Mouse (Mus musculus) kidney, adult 2 months (tissue): ENCODE measurements around the gene Gm28044.

ENCODE experiments used
- CTCF ChIP-seq: fragments of 200-500 bp; conservative IDR thresholded peaks from 2 replicates; pipeline ENCODE4 v1.5.1; 2011; ENCODE audit warnings: low read depth, mild to moderate bottlenecking, control low read depth, low read length, moderate library complexity, mixed read lengths; ENCODE audit not compliant: insufficient read depth, insufficient read length
- POLR2A ChIP-seq: fragments of 200-500 bp; IDR thresholded peaks from one replicate; pipeline ENCODE4 v1.6.1; 2011; ENCODE audit warnings: low read depth, low read length, control low read depth

DNA sequence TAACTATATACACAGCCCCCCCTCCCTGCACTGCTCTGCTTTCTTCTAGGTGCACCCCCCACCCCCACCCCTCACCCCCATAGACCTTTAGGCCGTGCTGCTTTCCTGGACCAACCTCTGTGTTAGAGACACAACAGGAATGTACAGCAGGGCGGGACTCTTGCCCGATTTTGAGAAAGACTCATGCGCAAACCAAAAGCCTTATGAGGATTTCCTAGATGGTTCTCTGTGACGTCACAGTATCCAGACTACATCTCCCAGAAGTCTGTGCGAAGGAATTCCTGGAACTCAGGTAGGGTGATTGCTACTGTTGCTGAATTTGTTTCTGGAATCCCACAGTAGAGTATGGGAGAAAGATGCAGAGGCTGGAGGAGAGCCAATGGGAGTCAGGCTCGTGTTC is 82.0 kb downstream of the Gm28044 start, which contains the start of gene Zfp458:
- TF ChIP-seq POLR2A (no peak), CTCF (no peak)
